Mouse (Mus musculus) kidney, embryonic 15.5 days (tissue): Measurements from ENCODE around the gene Fasl. TPM values are rescaled to one million over a fixed set of nuclear protein-coding genes. Genes with fewer than 3 reads are reported as not detected.

Experiments
- ATAC-seq: fragments of 200-750 bp; cut with Nextera tagmentation; replicated peaks from 2 replicates; pipeline ENCODE4 v1.8.0; 2017; ENCODE audit warnings: moderate TSS enrichment; ENCODE audit not compliant: low FRiP score
- H3K27ac ChIP-seq: fragments of 300-500 bp; sonication (generic); 2 replicates; pipeline ENCODE4 v1.5.1; 2015; ENCODE audit warnings: mild to moderate bottlenecking, inconsistent platforms
- H3K27me3 ChIP-seq: fragments of 300-500 bp; sonication (generic); 2 replicates; pipeline ENCODE4 v1.6.1; 2015; ENCODE audit warnings: inconsistent platforms
- H3K36me3 ChIP-seq: fragments of 300-500 bp; sonication (generic); 2 replicates; pipeline ENCODE4 v1.6.1; 2015; ENCODE audit warnings: inconsistent platforms
- H3K4me1 ChIP-seq: fragments of 300-500 bp; sonication (generic); 2 replicates; pipeline ENCODE4 v1.6.1; 2015; ENCODE audit warnings: inconsistent platforms
- H3K4me2 ChIP-seq: fragments of 300-500 bp; sonication (generic); 2 replicates; pipeline ENCODE4 v1.6.1; 2015; ENCODE audit warnings: moderate library complexity, mild to moderate bottlenecking, inconsistent platforms
- H3K4me3 ChIP-seq: fragments of 300-500 bp; sonication (generic); replicated peaks from 2 replicates; pipeline ENCODE4 v1.5.1; 2015; ENCODE audit warnings: mild to moderate bottlenecking, inconsistent platforms
- H3K9ac ChIP-seq: fragments of 300-500 bp; sonication (generic); 2 replicates; pipeline ENCODE4 v1.6.1; 2015; ENCODE audit warnings: mild to moderate bottlenecking, inconsistent platforms
- H3K9me3 ChIP-seq: fragments of 300-500 bp; sonication (generic); replicated peaks from 2 replicates; pipeline ENCODE4 v1.6.1; 2016; ENCODE audit warnings: inconsistent platforms
- WGBS: fragments of 180-500 bp; shearing (Covaris S2); methylation state at CpG from one replicate; pipeline ENCODE4 v1.1.7; 2015; ENCODE audit warnings: mixed read lengths; 5-methylcytosine and 5-hydroxymethylcytosine counted together
- polyA plus RNA-seq: library from polyadenylated mRNA; unstranded; fragments of >200 nt; fragmentation: Nextera tagmentation; extraction: Ambion mirVana; gene quantifications from 2 replicates; pipeline ENCODE4 v1.2.1, GENCODE M21; 2015

The Fasl gene
- polyA plus RNA-seq, 1 experiment from 2014 or later = not detected

GRCm38 (mm10) chr1:161734741-161735211 is 53.5 kb downstream of the Fasl start:
- WGBS = 71% methylated on average over 14 of the region's 14 CpGs
- no peak overlapping the region for H3K9ac ChIP-seq
- H3K27me3 ChIP-seq = peaks cover 6% of the 10 kb centered on the region; the same call in 1 of the 2 replicates
- no peaks in the 10 kb centered on the region for H3K9me3 ChIP-seq
- H3K4me2 ChIP-seq = no peak overlapping the region
- H3K36me3 ChIP-seq = no peaks in the 10 kb centered on the region
- no peak overlapping the region for H3K4me3 ChIP-seq
- peaks cover 12% of the 10 kb centered on the region; the same call in 1 of the 2 replicates for H3K4me1 ChIP-seq
- no peak overlapping the region for H3K27ac ChIP-seq
- no peak for ATAC-seq

GRCm38 (mm10) chr1:161734314-161734713 is 54.0 kb downstream of the Fasl start:
- ATAC-seq = no peak
- H3K9me3 ChIP-seq = no peaks in the 10 kb centered on the region
- peaks cover 12% of the 10 kb centered on the region; the same call in 1 of the 2 replicates for H3K4me1 ChIP-seq
- H3K9ac ChIP-seq = no peak overlapping the region
- WGBS = 72% methylated on average over 11 of the region's 11 CpGs
- peaks cover 6% of the 10 kb centered on the region; the same call in 1 of the 2 replicates for H3K27me3 ChIP-seq
- H3K4me3 ChIP-seq = no peak overlapping the region
- H3K36me3 ChIP-seq = no peaks in the 10 kb centered on the region
- no peak overlapping the region for H3K27ac ChIP-seq
- no peak overlapping the region for H3K4me2 ChIP-seq

Other genes with a start within 250 kb of the Fasl start
- 21.9 and 27.0 TPM in 2 replicates for gene Suco, start 88.2 kb upstream of the Fasl start, polyA plus RNA-seq
- 39.7 and 40.4 TPM in 2 replicates for gene Pigc, start 180.7 kb upstream of the Fasl start, polyA plus RNA-seq
- not detected in 2 replicates for gene 4930558K02Rik, start 191.1 kb upstream of the Fasl start, polyA plus RNA-seq